Mouse (Mus musculus) v-Abl transformed pro-B cells (cell line): ENCODE data around the gene Kdm4b.

Experiments used
- in situ Hi-C, 2 experiments: fragments of 400-800 bp; cut with MboI; formaldehyde crosslinking; loops; one replicate each; pipeline ENCODE4 v1.15.1; 2025; ENCODE audit not compliant: unreplicated experiment in 2 of 2

Kdm4b gene

DNA sequence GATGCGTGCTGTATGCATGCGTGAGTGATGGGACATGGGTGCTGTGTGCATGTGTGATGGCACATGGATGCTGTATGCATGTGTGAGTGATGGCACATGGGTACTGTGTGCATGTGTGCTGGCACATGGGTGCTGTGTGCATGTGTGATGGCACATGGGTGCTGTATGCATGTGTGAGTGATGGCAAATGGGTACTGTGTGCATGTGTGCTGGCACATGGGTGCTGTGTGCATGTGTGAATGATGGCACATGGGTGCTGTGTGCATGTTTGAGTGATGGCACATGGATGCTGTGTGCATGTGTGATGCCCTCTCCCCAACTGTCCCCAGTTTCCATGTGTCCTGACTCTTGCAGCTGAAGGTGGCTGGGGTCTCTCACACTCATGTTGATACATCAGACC, 94.2 kb downstream of the Kdm4b start:
- in situ Hi-C loops: no loop called here

GRCm38 (mm10) chr17:56424726-56425583, 99.1 kb downstream of the Kdm4b start:
- in situ Hi-C loops: no loop called here

GRCm38 (mm10) chr17:56425584-56425914, 99.7 kb downstream of the Kdm4b start:
- in situ Hi-C loops: no loop called here

- in situ Hi-C loops: no loop called here
Measured at GRCm38 (mm10) chr17:56425941-56426340, 100.1 kb downstream of the Kdm4b start.

- in situ Hi-C loops: no loop called here
Measured at GRCm38 (mm10) chr17:56427857-56428256, 102.0 kb downstream of the Kdm4b start.

DNA sequence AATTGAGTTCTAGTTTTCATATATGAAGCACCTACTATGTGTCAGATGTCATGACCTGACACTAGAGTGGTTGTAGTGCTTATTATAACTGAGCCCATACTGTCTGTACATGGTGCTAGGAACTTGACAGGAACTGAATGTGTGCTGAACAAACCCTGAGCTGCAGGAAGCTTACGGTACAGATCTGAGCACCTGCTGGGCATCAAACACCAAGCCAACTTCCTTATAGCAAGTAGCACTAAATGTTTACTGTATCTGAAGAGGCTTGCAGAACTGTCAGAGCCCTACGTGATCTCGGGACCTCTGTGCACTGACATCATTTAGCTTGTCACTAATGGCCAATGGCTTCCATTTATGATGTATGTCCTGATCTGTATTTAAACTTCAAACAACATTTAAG, 105.7 kb downstream of the Kdm4b start:
- in situ Hi-C loops: no loop called here

- in situ Hi-C loops: no loop called here
Measured at GRCm38 (mm10) chr17:56439731-56440460, 114.0 kb downstream of the Kdm4b start.

DNA sequence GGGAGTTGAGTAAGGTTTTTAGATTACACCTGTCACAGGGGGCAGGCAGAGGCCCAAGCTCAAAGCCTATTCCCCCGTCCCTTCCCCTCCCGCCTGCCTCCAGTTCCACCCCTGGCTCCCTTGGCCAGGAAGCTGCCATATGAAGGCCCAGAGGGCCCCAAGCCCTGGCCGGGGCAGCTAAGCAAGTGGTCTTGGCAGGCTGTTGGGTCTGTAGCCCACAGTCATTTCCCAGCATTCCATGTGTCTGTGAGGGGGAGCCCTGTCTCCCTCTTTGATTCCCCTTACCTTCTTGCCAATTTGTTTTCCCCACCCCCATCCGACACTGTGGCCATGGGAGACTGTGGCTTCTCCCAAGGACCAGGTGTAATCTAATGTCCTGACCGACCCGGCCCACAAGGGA, 116.5 kb downstream of the Kdm4b start:
- in situ Hi-C loops: no loop called here

GRCm38 (mm10) chr17:56443341-56443795, 117.5 kb downstream of the Kdm4b start:
- in situ Hi-C loops: no loop called here

DNA sequence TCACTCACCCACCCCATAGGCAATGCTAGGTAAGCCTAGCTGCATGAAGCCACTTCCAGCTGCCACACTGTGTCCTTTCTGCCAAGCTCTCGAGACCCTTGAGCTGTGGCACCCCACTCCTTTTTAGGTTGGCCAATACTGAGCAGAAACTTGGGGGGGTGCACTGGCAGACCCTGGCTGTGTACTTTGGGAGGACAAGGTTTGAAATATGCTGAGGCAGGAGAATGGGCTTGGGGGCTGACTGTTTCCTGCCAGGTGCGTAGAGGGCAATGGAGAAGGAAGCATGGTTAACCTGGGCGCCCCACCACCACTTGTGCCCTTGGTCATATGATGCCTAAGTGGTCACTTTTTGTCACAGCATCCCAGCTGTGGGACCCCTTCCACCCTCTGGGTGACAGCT, 118.9 kb downstream of the Kdm4b start:
- in situ Hi-C loops: no loop called here

DNA sequence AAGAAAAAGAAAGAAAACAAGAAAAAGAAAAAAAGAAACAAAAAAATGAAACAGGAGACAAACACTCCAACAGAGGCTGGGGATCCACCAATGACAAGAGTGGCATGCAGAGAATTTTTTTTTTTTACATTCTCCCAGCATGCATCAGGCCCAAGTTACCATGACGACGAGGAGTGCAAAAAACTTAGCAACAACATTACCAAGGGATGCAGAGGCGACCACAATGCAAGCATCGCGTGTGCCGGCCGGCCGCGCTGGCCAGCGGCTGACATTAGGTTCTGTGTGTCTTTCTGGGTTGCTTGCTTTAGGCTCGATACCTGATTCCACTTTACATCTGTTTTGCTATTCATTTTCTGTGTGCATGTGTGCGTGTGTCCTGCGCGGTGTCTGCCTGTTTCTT, 119.5 kb downstream of the Kdm4b start:
- in situ Hi-C loops: no loop called here

GRCm38 (mm10) chr17:56447716-56448115, 121.9 kb downstream of the Kdm4b start:
- in situ Hi-C loops: no loop called here
